Mouse (Mus musculus) R1 (cell line): ENCODE measurements at regions not wholly inside any gene's neighbourhood (a gene's known extent, or its start where the extent isn't known, plus 50 kb on each side); places are given as distances from the start of the nearest gene placed in this dataset.

Experiments used
- DNase-seq: peaks from one replicate; pipeline ENCODE4 v3.0.0-alpha.2; 2018; ENCODE audit warnings: low read depth, low spot score

DNA sequence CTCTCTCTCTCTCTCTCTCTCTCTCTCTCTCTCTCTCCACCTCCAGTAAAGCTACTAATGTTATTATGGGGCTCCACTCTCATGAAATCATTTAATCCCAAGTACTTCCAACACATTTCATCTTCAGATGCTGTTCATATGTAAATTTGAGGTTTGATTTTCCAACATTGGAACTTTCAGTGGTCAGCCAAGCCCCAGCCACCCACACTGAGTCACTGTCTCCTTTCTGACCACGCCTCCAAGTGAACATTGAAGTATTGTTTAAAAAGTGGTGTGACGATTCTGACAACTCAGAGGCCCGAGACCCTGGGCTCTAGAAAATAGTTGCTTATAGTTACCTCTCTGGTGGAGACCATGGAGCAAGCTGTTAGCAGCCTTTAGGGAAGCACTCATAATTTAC lies 313.3 kb downstream of the Qdpr start:
- no peak for DNase-seq

- DNase-seq: no peak
Measured at GRCm38 (mm10) chr5:45127971-45128370, 322.1 kb downstream of the Qdpr start.

- DNase-seq: no peak
Measured at GRCm38 (mm10) chr5:45121751-45122280, 322.3 kb upstream of the Ldb2 start.

GRCm38 (mm10) chr5:45119757-45120156 lies 320.3 kb upstream of the Ldb2 start:
- DNase-seq: no peak

- DNase-seq: no peak
Measured at GRCm38 (mm10) chr5:45111246-45111645, 311.8 kb upstream of the Ldb2 start.

GRCm38 (mm10) chr5:45110797-45111196 lies 311.3 kb upstream of the Ldb2 start:
- no peak for DNase-seq

GRCm38 (mm10) chr5:45105236-45105816 lies 305.8 kb upstream of the Ldb2 start:
- DNase-seq: no peak

DNA sequence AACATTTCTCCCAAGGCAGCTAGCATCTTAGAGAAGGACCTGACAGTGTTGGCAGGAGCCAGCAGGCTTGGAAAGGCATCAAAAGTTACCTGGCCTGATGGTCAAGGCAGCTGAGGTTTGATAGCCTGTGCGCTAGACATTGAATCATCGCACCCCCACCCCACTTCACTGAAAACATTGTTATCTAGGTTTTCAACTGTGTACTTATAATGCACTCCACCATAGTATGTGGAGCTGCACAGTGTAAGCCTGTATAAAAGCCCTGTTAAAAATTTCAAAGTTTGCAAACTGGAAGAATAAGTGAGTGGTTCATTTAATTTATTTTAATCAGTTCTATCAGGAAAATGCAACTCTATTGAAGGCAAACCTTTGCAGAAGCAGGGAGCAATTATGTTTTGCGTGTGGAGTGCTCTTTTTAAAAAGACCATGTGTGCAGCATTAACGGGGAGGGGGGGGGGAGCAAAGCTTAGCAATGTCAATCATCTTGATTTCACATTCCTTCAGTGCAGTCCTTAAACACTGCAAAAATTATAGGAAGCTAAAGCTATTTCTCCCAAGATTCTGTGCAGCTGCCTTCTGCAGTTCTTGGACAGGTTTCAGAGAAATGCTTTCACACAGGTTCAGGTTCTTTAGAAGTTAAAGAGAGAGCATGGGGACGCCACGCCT lies 304.4 kb upstream of the Ldb2 start:
- no peak for DNase-seq

DNA sequence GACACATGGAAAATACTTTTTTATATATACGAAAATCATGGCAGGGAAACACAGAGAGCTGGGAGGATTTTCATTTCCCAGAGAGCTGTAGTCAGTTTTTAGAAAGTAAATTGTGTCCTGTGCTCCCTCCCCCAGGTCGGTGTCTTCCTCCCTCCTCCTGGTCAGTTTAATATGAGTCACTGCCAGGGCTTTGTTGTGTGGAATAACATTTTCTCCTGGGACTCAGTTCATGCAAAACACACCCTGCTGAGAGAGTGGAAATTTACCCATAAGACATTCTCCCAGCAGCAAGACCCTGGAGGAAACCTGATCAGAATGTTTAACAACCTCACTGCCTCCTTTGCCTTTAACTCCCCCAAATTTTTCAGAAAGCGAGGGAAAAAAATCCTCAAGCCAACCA lies 303.2 kb upstream of the Ldb2 start:
- no peak for DNase-seq

GRCm38 (mm10) chr5:45101777-45102176 lies 302.3 kb upstream of the Ldb2 start:
- DNase-seq: no peak

DNA sequence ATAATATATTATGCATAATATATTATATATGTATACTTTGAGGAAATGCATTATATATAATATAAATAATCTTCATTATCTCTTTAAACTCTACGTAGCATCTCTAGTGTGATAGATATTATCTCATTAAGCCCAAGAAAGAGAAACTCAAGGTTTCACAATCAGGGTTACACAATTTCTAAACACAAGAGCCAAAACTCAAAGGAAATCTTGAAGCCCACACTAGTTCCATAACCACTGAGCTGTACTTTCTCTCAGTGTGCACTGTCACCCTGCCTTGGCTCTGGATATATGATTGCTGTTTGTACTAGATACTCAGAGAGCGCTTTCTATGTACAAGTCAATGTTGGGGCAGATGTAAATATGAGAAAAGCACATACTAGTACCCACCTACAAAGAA lies 299.6 kb upstream of the Ldb2 start:
- DNase-seq: no peak

DNA sequence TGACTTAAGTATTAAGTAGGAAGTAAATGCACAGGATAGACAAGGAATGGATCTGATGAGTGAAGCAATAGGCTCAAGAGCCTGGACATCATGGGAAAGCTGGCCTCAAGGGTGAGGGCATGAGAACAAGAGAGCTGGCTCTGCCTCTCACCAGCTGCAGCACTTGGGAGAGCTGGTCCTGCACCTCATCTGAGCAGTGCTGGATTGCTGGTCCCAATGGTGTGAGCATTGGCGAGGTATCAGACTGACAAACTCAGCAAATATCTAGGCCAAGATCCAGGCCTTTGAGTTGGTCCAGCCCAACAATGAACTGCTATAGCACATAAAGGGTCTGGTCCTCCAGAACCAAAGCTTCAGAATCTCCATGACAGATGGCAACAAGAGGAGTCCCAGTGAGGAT lies 298.5 kb upstream of the Ldb2 start:
- DNase-seq: no peak

GRCm38 (mm10) chr5:45084741-45085140 lies 285.3 kb upstream of the Ldb2 start:
- no peak for DNase-seq

- DNase-seq: no peak
Measured at GRCm38 (mm10) chr5:45082601-45083000, 283.1 kb upstream of the Ldb2 start.

DNA sequence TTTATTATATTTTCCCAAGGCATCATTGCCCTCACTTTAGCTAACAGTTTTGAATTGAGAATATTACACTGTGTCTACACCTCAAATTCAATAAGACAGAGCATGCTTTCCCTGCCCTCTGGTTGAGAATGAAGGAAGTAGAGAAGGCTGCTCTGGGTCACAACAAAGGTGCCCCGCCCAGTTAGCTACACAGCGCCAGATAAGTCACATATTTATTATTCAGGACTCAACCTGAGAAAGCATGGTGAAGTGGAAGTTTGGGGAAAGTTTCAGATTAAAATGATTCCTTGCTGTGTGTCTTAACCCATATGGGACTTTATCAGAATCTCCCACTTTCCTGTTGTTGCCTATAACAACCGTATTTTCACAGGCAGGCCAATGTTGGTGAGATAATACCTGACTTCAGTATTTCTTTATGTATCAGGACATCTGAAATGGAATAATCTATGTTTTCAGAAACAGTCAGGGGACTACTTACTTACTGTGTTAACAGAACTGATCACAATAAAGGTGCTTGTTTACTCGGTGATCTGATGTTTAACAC lies 276.9 kb upstream of the Ldb2 start:
- DNase-seq: no peak

DNA sequence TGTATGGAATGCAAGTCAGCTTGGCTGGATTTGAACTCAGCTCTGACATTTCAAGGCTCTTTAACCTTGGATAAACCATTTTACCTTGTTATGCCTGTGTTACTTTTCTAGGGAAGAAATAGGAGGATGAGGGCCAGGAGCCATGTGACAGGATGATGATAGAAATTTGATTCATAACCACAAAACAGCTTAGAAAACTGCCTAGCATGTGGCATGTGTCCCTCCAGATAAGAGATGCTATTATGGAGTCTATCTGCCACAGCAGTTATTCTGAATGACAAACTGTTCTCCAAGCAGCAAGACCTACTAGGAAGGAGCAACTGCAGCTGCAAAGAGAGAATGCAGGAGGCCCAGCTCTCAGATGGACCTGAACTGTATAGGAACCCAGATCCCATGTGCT lies 275.7 kb upstream of the Ldb2 start:
- no peak for DNase-seq

- no peak for DNase-seq
Measured at GRCm38 (mm10) chr5:45072529-45072928, 273.0 kb upstream of the Ldb2 start.

- no peak for DNase-seq
Measured at GRCm38 (mm10) chr5:45065917-45066699, 266.6 kb upstream of the Ldb2 start.

GRCm38 (mm10) chr5:45062567-45062966 lies 263.1 kb upstream of the Ldb2 start:
- DNase-seq: no peak

DNA sequence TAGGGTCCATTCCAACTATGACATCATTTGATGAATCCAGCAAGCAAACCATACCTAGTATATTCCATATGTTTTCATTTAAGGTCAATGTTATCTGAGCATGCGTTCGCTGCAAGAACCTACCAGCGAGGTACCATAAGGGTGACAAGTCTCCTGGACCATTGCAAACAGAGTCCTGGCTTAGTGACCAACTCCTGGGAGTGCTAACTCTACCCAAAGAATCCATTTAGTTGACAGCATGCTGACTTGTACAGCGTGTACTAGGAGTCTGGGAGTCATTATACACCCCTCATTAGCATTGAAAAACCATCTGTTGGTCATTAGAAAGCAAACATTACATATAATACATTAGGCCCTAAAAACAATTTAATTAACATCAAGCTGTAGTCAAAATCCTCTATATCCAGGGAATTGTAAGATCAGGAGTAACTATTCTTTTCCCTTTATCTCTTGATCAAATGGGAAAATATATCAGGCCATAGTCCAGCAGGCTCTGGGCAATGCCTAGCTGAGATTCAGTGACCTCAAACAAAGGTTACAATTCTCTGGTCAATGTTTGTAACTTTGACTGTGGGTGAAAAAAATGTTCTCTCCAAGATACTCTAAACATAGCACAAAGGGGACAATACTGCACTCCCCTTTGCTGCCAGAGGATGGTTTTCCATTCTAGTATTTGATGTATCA lies 255.9 kb upstream of the Ldb2 start:
- DNase-seq: no peak

GRCm38 (mm10) chr5:45049410-45049809 lies 249.9 kb upstream of the Ldb2 start:
- no peak for DNase-seq

DNA sequence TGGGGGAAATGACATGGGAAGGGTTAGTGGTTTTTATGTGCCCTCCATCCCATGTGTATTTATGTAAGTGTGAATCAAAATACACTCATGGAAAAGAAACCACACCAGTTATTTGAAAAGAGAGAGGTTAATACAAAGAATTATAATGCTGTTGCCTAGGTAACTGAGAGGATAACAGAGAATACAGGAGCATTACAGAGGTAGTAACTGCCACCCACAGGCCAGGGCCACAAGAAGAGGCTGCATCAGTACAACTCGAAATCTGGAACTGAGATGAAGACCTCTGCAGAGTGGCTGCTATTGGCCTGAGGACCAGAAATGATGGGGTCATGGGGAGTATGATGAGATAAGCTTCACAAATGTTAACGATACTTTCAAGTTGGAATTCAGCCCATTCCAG lies 243.4 kb upstream of the Ldb2 start:
- no peak for DNase-seq
